Mouse (Mus musculus) thymus, adult 2 months (tissue): ENCODE measurements around the gene Cfap157.

Experiments
- CTCF ChIP-seq: fragments of 200-500 bp; IDR thresholded peaks from 2 replicates; pipeline ENCODE4 v1.5.1; 2012; ENCODE audit warnings: mild to moderate bottlenecking, control low read depth, low read length, moderate library complexity, borderline replicate concordance; ENCODE audit not compliant: control insufficient read depth, poor library complexity, insufficient read depth; ENCODE audit errors: extremely low read depth
- POLR2A ChIP-seq: fragments of 200-500 bp; IDR thresholded peaks from 2 replicates; pipeline ENCODE4 v1.6.1; 2012; ENCODE audit warnings: mild to moderate bottlenecking, low read length, control low read depth, moderate library complexity; ENCODE audit not compliant: control insufficient read depth, poor library complexity, insufficient read depth; ENCODE audit errors: extremely low read depth

- TF ChIP-seq CTCF (no peak), POLR2A (no peak)
Measured at GRCm38 (mm10) chr2:32761859-32762258, 22.4 kb downstream of the Cfap157 start.
